Mouse (Mus musculus) liver, embryonic 15.5 days (tissue): ENCODE measurements around the gene Dazap2. TPM values are rescaled to one million over a fixed set of nuclear protein-coding genes. Genes with fewer than 3 reads are reported as not detected.
"Not testable (repeated sequence)": the region's sequence is repeated elsewhere in the genome, so short reads cannot be mapped to it uniquely, and the experiment has no call there.

Source experiments
- ATAC-seq: fragments of 200-750 bp; cut with Nextera tagmentation; 2 replicates; pipeline ENCODE4 v1.8.0; 2017; ENCODE audit warnings: moderate number of reproducible peaks, mild to moderate bottlenecking, moderate library complexity; ENCODE audit not compliant: insufficient read depth
- H3K27ac ChIP-seq: fragments of 300-500 bp; sonication (generic); replicated peaks from 2 replicates; pipeline ENCODE4 v1.5.1; 2015; ENCODE audit warnings: mild to moderate bottlenecking, inconsistent platforms
- H3K27me3 ChIP-seq: fragments of 300-500 bp; sonication (generic); 2 replicates; pipeline ENCODE4 v1.6.1; 2015; ENCODE audit warnings: mild to moderate bottlenecking, inconsistent platforms
- H3K36me3 ChIP-seq: fragments of 300-500 bp; sonication (generic); replicated peaks from 2 replicates; pipeline ENCODE4 v1.6.1; 2015; ENCODE audit warnings: moderate library complexity, mild to moderate bottlenecking, inconsistent platforms
- H3K4me1 ChIP-seq: fragments of 300-500 bp; sonication (generic); replicated peaks from 2 replicates; pipeline ENCODE4 v1.6.1; 2015; ENCODE audit warnings: inconsistent platforms
- H3K4me2 ChIP-seq: fragments of 300-500 bp; sonication (generic); 2 replicates; pipeline ENCODE4 v1.6.1; 2015; ENCODE audit warnings: moderate library complexity, mild to moderate bottlenecking, inconsistent platforms
- H3K4me3 ChIP-seq: fragments of 300-500 bp; sonication (generic); replicated peaks from 2 replicates; pipeline ENCODE4 v1.5.1; 2015; ENCODE audit warnings: mild to moderate bottlenecking, inconsistent platforms
- H3K9ac ChIP-seq: fragments of 300-500 bp; sonication (generic); 2 replicates; pipeline ENCODE4 v1.6.1; 2015; ENCODE audit warnings: moderate library complexity, mild to moderate bottlenecking, inconsistent platforms
- H3K9me3 ChIP-seq: fragments of 300-500 bp; sonication (generic); replicated peaks from 2 replicates; pipeline ENCODE4 v1.6.1; 2016; ENCODE audit warnings: inconsistent platforms
- WGBS: fragments of 180-500 bp; shearing (Covaris S2); methylation state at CpG from one replicate; pipeline ENCODE4 v1.1.7; 2015; ENCODE audit warnings: mixed read lengths; ENCODE audit not compliant: insufficient replicate concordance; 5-methylcytosine and 5-hydroxymethylcytosine counted together
- polyA plus RNA-seq: library from polyadenylated mRNA; unstranded; fragments of >200 nt; fragmentation: Nextera tagmentation; extraction: Ambion mirVana; gene quantifications from 2 replicates; pipeline ENCODE4 v1.2.1, GENCODE M21; 2015

The Dazap2 gene
- polyA plus RNA-seq, 1 experiment from 2014 or later, result 145 TPM

DNA sequence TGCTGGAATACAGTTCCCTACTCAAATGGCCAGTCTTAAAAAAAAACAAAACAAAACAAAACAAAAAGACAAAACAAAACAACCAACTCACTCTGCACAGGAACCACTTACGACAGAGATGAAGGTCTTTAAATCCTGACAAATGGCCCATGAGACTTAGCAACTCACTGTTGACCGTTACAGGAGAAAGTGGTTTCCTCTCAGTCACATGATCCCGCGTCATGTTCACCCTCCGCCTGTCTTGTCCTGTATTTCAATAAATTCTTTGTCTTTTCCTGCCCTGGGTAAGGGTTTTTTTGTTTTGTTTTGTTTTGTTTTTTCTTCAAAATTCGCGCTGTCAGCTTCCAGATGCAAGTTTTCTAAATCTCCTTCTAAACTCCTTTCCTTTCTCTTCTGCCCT is 3.2 kb upstream of the Dazap2 start:
- no peak for ATAC-seq
- peaks cover 27% of the 10 kb centered on the region for H3K4me1 ChIP-seq
- H3K9me3 ChIP-seq, result no peaks in the 10 kb centered on the region
- H3K4me3 ChIP-seq, result no peak overlapping the region
- no peak overlapping the region for H3K27ac ChIP-seq
- no peak overlapping the region for H3K4me2 ChIP-seq
- 48% methylated on average over 7 of the region's 7 CpGs for WGBS
- peaks cover 5% of the 10 kb centered on the region for H3K36me3 ChIP-seq
- peaks cover 6% of the 10 kb centered on the region; the same call in 1 of the 2 replicates for H3K27me3 ChIP-seq
- no peak overlapping the region for H3K9ac ChIP-seq

GRCm38 (mm10) chr15:100612432-100612831 is 2.7 kb upstream of the Dazap2 start:
- Histone ChIP-seq H3K27me3 (peaks cover 4% of the 10 kb centered on the region; the same call in 1 of the 2 replicates), H3K9me3 (no peaks in the 10 kb centered on the region), H3K9ac (no peak overlapping the region), H3K4me2 (no peak overlapping the region), H3K4me3 (no peak overlapping the region), H3K27ac (no peak overlapping the region), H3K36me3 (peaks cover 10% of the 10 kb centered on the region), H3K4me1 (peaks cover 30% of the 10 kb centered on the region)
- 57% methylated on average over 2 of the region's 2 CpGs for WGBS
- ATAC-seq, result no peak

DNA sequence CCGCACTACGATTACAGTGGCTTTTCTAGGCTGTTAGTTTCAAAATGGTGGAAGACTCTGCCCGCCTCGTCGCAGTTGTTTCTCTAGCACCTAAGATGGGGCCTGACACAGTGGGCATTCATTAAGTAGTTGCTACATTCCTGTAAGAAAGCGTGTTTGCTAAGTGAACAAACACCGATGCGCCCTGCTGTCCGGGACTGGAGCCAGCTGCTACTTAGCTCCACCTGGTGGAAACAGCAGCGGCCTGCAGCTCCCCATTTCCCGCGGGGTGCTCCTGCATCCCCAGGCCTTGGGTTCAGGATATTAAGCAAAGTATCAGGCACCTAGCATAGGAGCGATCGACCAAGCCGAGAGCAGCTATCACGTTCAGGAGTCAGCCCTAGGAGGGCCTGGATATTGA is 1.6 kb upstream of the Dazap2 start:
- Histone ChIP-seq H3K4me3 (peak overlapping the region; percentile 17; the same call in 1 of the 2 replicates), H3K27ac (no peak overlapping the region)

GRCm38 (mm10) chr15:100614218-100614995 is 742 bp upstream of the Dazap2 start:
- Histone ChIP-seq H3K27ac (peak overlapping the region; percentile 98), H3K36me3 (peaks cover 30% of the 10 kb centered on the region), H3K9me3 (no peaks in the 10 kb centered on the region), H3K4me3 (peak overlapping the region; percentile 93), H3K27me3 (no peaks in the 10 kb centered on the region), H3K4me2 (peak overlapping the region; percentile 88), H3K9ac (peak overlapping the region; percentile 72), H3K4me1 (peaks cover 30% of the 10 kb centered on the region)
- 11% methylated on average over 43 of the region's 43 CpGs for WGBS
- peak; percentile 57 for ATAC-seq

More for the DNA sequence above, 1.6 kb upstream of the Dazap2 start:
- no peak for ATAC-seq
- Histone ChIP-seq H3K27me3 (no peaks in the 10 kb centered on the region), H3K9ac (no peak overlapping the region), H3K4me1 (peaks cover 30% of the 10 kb centered on the region), H3K36me3 (peaks cover 22% of the 10 kb centered on the region), H3K4me2 (peak overlapping the region; percentile 88), H3K9me3 (no peaks in the 10 kb centered on the region)
- WGBS, result 11% methylated on average over 16 of the region's 16 CpGs

- WGBS, result 0% methylated on average over 43 of the region's 43 CpGs
- Histone ChIP-seq H3K4me3 (peak overlapping the region; percentile 93), H3K9ac (peak overlapping the region; percentile 96), H3K27ac (peak overlapping the region; percentile 98), H3K4me1 (peaks cover 30% of the 10 kb centered on the region), H3K9me3 (no peaks in the 10 kb centered on the region), H3K27me3 (no peaks in the 10 kb centered on the region), H3K4me2 (peak overlapping the region; percentile 82), H3K36me3 (peaks cover 44% of the 10 kb centered on the region)
- peak; percentile 74 for ATAC-seq
Observed at GRCm38 (mm10) chr15:100615825-100616220, 674 bp downstream of the Dazap2 start.

GRCm38 (mm10) chr15:100616221-100616620 is 1.1 kb downstream of the Dazap2 start:
- Histone ChIP-seq H3K36me3 (peaks cover 47% of the 10 kb centered on the region), H3K27ac (peak overlapping the region; percentile 98), H3K4me3 (peak overlapping the region; percentile 93), H3K9me3 (no peaks in the 10 kb centered on the region), H3K4me1 (peaks cover 30% of the 10 kb centered on the region), H3K4me2 (peak overlapping the region; percentile 82), H3K27me3 (no peaks in the 10 kb centered on the region), H3K9ac (peak overlapping the region; percentile 96)
- WGBS, result 0% methylated on average over 19 of the region's 19 CpGs
- ATAC-seq, result no peak

DNA sequence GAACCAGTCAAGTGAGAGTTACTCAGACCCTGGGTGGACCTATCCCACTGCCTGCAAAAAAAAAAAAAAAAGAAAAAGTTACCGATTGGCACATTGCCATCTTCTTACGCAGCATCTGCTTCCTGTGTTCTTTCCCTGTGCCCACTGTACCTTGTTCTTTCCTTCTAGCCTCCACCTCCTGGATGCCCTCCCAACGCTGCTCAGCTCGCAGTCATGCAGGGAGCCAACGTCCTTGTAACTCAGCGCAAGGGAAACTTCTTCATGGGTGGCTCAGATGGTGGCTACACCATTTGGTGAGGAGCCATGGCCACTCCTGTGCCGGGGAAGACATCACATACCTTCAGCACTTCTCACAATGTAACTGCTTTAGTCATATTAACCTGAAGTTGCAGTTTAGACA is 4.1 kb downstream of the Dazap2 start:
- Histone ChIP-seq H3K27me3 (no peaks in the 10 kb centered on the region), H3K9me3 (no peaks in the 10 kb centered on the region), H3K9ac (no peak overlapping the region), H3K27ac (no peak overlapping the region), H3K4me2 (no peak overlapping the region), H3K4me3 (no peak overlapping the region), H3K4me1 (peaks cover 27% of the 10 kb centered on the region), H3K36me3 (peaks cover 53% of the 10 kb centered on the region)
- 86% methylated on average over 7 of the region's 7 CpGs for WGBS
- ATAC-seq, result no peak

GRCm38 (mm10) chr15:100621671-100622070 is 6.5 kb downstream of the Dazap2 start:
- 0 out of 2 replicates have a peak overlapping the region, but pooled peaks have one; percentile 33 for H3K27ac ChIP-seq
- H3K4me3 ChIP-seq, H3K4me2 ChIP-seq, H3K9ac ChIP-seq, H3K27me3 ChIP-seq, H3K9me3 ChIP-seq, ATAC-seq: not testable (repeated sequence)
- H3K36me3 ChIP-seq, result peaks cover 50% of the 10 kb centered on the region
- H3K4me1 ChIP-seq, result peaks cover 23% of the 10 kb centered on the region
- 59% methylated on average over 9 of the region's 9 CpGs for WGBS

DNA sequence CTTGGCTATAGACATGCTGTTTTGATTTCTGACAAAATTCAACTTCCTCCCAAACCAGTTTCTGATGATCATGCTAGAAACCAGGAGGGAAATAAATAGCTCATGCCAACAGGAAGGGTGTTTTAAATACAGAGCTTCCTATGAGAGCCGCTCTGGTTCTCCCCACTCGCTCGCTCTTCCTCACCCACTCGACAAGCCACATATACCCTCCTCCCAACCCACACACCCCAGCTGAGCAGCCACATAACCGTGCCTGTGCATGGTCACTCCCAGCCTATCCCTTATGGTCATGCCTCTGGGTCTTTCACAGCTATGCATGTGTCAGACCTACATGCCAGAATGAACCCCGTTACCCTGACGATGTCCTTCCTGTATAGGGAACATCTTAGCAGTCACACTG is 7.0 kb downstream of the Dazap2 start:
- Histone ChIP-seq H3K4me1 (peaks cover 18% of the 10 kb centered on the region; the same call in 1 of the 2 replicates), H3K27me3 (no peaks in the 10 kb centered on the region), H3K9me3 (no peaks in the 10 kb centered on the region), H3K4me3 (no peak overlapping the region), H3K9ac (no peak overlapping the region), H3K36me3 (peaks cover 45% of the 10 kb centered on the region), H3K27ac (0 out of 2 replicates have a peak overlapping the region, but pooled peaks have one; percentile 33), H3K4me2 (no peak overlapping the region)
- no peak for ATAC-seq
- 53% methylated on average over 7 of the region's 7 CpGs for WGBS

DNA sequence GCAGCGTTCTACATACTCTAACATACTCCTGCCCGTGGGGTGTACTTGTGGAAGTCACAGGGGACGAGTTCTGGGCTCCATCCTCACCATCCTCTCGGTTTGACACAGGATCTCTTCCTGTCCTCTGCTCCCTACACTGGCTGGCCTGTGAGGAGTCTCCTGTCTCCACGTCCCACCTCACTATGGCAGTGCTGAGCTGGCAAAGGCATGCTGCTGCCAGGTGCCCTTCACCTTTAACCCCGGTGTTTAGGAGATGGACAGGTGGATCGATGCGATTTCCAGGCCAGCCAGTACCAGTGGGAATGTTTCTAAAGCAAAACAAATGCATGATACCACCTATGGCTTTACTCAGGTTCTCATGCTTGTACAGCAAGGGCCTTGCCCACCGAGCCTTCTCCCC is 8.6 kb downstream of the Dazap2 start:
- WGBS, result 67% methylated on average over 9 of the region's 9 CpGs
- Histone ChIP-seq H3K4me3 (no peak overlapping the region), H3K36me3 (peaks cover 29% of the 10 kb centered on the region), H3K27me3 (no peaks in the 10 kb centered on the region), H3K9ac (no peak overlapping the region), H3K27ac (no peak overlapping the region; the same call in 1 of the 2 replicates), H3K4me1 (peaks cover 28% of the 10 kb centered on the region), H3K4me2 (no peak overlapping the region), H3K9me3 (no peaks in the 10 kb centered on the region)
- ATAC-seq, result no peak

DNA sequence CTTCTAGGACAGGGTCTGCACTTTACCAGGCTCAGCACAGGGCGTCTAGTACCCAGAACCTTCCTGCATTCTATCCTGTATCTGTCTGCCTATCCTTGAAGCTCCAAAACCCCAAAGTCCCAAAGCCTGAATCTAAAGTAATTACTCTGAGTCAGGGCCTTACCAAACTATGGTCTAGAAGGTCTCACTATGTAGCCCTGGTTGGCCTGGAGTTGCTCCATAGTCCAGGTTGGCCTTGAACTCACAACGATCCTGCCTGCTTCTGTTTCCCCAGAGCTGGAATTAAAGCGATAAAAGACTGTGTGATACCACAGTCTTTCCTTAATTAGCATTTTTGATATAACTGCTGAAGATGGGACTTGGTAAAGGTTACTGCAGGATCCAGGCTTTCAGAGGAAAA is 9.3 kb downstream of the Dazap2 start:
- H3K36me3 ChIP-seq, result peaks cover 22% of the 10 kb centered on the region
- H3K4me1 ChIP-seq, result peaks cover 28% of the 10 kb centered on the region
- H3K4me2 ChIP-seq, result no peak overlapping the region
- WGBS, result 66% methylated on average over 3 of the region's 3 CpGs
- H3K4me3 ChIP-seq, result no peak overlapping the region
- ATAC-seq, result no peak
- H3K9me3 ChIP-seq, result no peaks in the 10 kb centered on the region
- no peak overlapping the region for H3K27ac ChIP-seq
- H3K9ac ChIP-seq, result no peak overlapping the region
- H3K27me3 ChIP-seq, result no peaks in the 10 kb centered on the region
